Mouse (Mus musculus) bone marrow macrophage, adult 2 months (primary cell): ENCODE measurements around the gene Pdss2.

Source experiments
- CTCF ChIP-seq: IDR thresholded peaks from 2 replicates; pipeline ENCODE4 v1.5.1; 2012; ENCODE audit warnings: low read depth, mild to moderate bottlenecking, low read length, moderate library complexity
- POLR2A ChIP-seq: IDR thresholded peaks from 2 replicates; pipeline ENCODE4 v1.6.1; 2012; ENCODE audit warnings: mild to moderate bottlenecking, low read depth, low read length, borderline replicate concordance

DNA sequence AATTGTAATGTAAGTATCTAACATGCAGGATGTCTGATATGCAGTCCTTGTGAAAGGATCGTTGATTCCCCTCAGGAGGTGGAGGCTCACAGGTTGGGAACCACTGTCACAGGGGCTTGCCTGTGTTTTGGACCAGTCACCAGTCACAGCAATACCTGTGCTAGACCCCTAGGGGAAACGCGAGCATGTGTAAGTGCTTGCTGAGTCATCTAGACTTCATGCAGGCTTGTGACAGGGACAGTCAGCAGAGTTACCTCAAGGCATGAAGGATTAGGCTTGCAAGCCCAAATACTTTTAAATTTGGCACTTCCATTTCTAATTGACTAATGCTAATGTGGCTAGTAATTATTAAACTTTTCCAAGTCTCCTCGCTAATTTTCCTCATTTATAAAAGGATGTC is 71.2 kb downstream of the Pdss2 start:
- no peak for TF ChIP-seq CTCF
- no peak for TF ChIP-seq POLR2A
